8 mouse cellular contexts compared by ENCODE assay signal in the genomic region with DNA sequence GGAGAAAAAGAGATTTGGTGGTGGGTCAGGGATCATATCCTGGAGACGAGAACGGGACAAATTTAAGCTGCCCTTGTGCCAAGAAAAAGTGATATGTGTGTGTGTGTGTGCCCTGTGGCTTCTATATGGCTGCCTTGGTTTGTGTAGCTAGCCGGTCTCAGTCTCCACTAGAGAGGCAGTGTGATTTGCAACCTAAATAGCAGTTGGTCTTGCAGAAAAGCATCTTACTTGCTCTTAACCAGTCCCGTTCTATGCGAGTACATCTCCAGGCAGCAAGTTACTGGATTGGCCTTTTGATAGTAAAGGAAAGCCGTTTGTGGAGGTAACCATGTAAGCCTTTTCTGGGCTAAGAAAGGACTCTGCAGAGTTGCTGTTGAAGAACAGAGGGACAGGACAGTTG. TPM values are rescaled to one million over a fixed set of nuclear protein-coding genes. Genes with fewer than 3 reads are reported as not detected.
A peak's percentile ranks its signal among the peaks of the same experiment; 100 is the strongest.
DNase-seq lines count a peak whose midpoint lies in the region; ATAC-seq and TF ChIP-seq lines count a peak whose summit lies in the region.

No protein-coding gene starts in this region.

- no peak overlapping the region for H3K27ac ChIP-seq in cerebellum, adult 2 months (ENCODE audit: insufficient read depth, low read length)
- peak overlapping the region; percentile 36; the same call in 1 of the 2 replicates for H3K27ac ChIP-seq in liver, embryonic 13.5 days

- no peaks in the 10 kb centered on the region for H3K9me3 ChIP-seq in liver, embryonic 13.5 days (replicated peaks)

- H3K36me3 ChIP-seq in liver, embryonic 13.5 days = peaks cover 33% of the 10 kb centered on the region

- ATAC-seq in liver, embryonic 13.5 days (ENCODE audit: low read depth) = no peak
- ATAC-seq in megakaryocyte progenitor cell, adult 5-6 weeks (replicated peaks; ENCODE audit: poor library complexity) = no peak

- peaks cover 6% of the 10 kb centered on the region; the same call in 1 of the 2 replicates for H3K4me1 ChIP-seq in cerebellum, adult 2 months (ENCODE audit: control insufficient read depth, insufficient read depth, low read length)
- peaks cover 57% of the 10 kb centered on the region for H3K4me1 ChIP-seq in liver, embryonic 13.5 days (replicated peaks)

- no peak for DNase-seq in cerebellum, adult 2 months
- DNase-seq in cerebellum, postnatal 25 days = no peak
- peak; percentile 28 for DNase-seq in right cerebral cortex, adult 18-20 months
- no peak for DNase-seq in right cerebral cortex, postnatal 36 days (ENCODE audit: low spot score in 2 of 2)
- no peak for DNase-seq in liver, embryonic 13.5 days
- DNase-seq in adrenal gland, adult 18-20 months (ENCODE audit: low spot score in 2 of 2) = no peak
- no peak for DNase-seq in layer of hippocampus, postnatal 10 days (ENCODE audit: low spot score in 2 of 2)

- no peak for TF ChIP-seq POLR2A in cerebellum, adult 2 months (IDR thresholded peaks at IDR 0.05; ENCODE audit: borderline replicate concordance, insufficient read depth, low read length)

- H3K27me3 ChIP-seq in cerebellum, adult 2 months (ENCODE audit: control insufficient read depth, insufficient read depth, low read length) = no peaks in the 10 kb centered on the region
- no peaks in the 10 kb centered on the region for H3K27me3 ChIP-seq in liver, embryonic 13.5 days

- peak overlapping the region; percentile 72 for H3K4me3 ChIP-seq in cerebellum, adult 2 months (replicated peaks; ENCODE audit: insufficient read depth, low read depth, low read length)
- H3K4me3 ChIP-seq in liver, embryonic 13.5 days (replicated peaks) = peak overlapping the region; percentile 95

- peak overlapping the region; percentile 94 for H3K9ac ChIP-seq in liver, embryonic 13.5 days

- 3% methylated on average over 6 of the region's 6 CpGs for WGBS in cerebellum, adult 2 months
- 30% methylated on average over 6 of the region's 6 CpGs for WGBS in liver, embryonic 13.5 days (ENCODE audit: insufficient replicate concordance)

- H3K4me2 ChIP-seq in liver, embryonic 13.5 days = peak overlapping the region; percentile 98

- no peak for TF ChIP-seq CTCF in cerebellum, adult 2 months (IDR thresholded peaks at IDR 0.05; ENCODE audit: borderline replicate concordance, insufficient read depth, low read depth, low read length)

RNA-seq across cellular contexts. Expression of gene Ccdc6, which starts 1.7 kb away (rescaled TPM):
- polyA plus RNA-seq in cerebellum, adult 2 months (2012; rRNA removed) = 28.0 and 31.7 TPM in 2 replicates
- polyA plus RNA-seq in liver, embryonic 13.5 days (2015; fragmentation: Nextera tagmentation; extraction: Ambion mirVana) = 8.9 and 9.8 TPM in 2 replicates
- 10 to 100 TPM; 84.9 to 85.0 TPM for total RNA-seq in adrenal gland, adult 18-20 months (2021)
- 27.7 and 28.2 TPM in 2 replicates for total RNA-seq in megakaryocyte progenitor cell, adult 5-6 weeks (2015)
- total RNA-seq in megakaryocyte progenitor cell, adult 5-6 weeks (2017) = 18.2 and 21.6 TPM in 2 replicates
- total RNA-seq in layer of hippocampus, postnatal 10 days (2021) = 10 to 100 TPM; 68.3 to 73.0 TPM
